Mouse (Mus musculus): ENCODE data around the gene Pcf11. TPM values are rescaled to one million over a fixed set of nuclear protein-coding genes. Genes with fewer than 3 reads are reported as not detected.

Gene Pcf11
- total RNA-seq, 1 experiment, result 49.9 TPM

DNA sequence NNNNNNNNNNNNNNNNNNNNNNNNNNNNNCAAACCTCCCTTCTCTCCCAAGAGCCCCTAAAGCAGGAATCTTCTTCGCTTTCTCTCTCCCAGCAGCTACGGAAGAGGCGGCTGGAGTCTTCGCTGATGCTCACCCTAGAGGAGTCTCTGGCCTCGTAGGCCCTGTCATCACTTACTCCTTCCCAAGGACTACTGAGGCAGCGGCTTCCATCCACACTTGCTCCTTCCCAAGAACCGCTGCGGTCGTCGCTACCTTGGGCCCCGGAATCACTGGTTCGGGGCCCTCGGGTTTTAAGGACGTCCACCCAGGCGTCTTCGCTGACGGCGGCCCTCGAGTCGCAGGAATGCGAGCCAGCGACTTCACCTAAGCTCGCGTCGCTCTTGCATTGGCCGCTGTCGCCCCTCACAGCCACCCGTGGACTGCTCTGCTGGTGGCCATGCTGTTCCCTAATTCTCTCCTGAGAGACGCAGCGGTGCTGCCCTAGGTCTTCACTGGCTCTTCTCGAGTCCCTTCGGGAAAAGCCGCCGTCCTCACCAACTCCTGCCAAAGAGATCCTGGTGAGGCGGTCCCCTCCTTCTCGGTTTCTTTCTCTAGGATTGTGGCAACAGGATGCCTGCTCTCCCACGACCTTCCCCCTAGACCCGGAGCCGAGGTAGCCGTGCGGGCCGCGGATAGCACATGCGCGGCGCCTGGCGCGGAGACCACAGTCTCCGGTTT lies 33.3 kb downstream of the Pcf11 start:
- in situ Hi-C loops (cut with MboI; ENCODE audit: low sequenced_read_pairs in 2 of 2, unreplicated experiment in 2 of 2), result no loop called here
- Histone ChIP-seq H3K4me3 (ENCODE audit: insufficient read depth in 1 of 2, low read depth in 1 of 2, low read length in 2 of 2, poor library complexity in 1 of 2, severe bottlenecking in 1 of 2) (peak overlapping the region; percentile 73 to 83), H3K4me1 (ENCODE audit: control insufficient read depth in 2 of 2, insufficient read depth in 2 of 2, low read length in 2 of 2, poor library complexity in 1 of 2) (no peaks in the 10 kb centered on the region), H3K9me3 (ENCODE audit: control insufficient read depth, insufficient read depth, low read depth, low read length) (no peaks in the 10 kb centered on the region), H3K27ac (ENCODE audit: insufficient read depth, low read depth, low read length, poor library complexity, severe bottlenecking) (no peak overlapping the region), H3K9ac (ENCODE audit: insufficient read depth, low read depth, low read length, poor library complexity, severe bottlenecking) (peak overlapping the region; percentile 75), H3K36me3 (ENCODE audit: control insufficient read depth, insufficient read depth, low read length, poor library complexity, severe bottlenecking) (peaks cover 4% of the 10 kb centered on the region)
- TF ChIP-seq HCFC1 (IDR thresholded peaks at IDR 0.05; ENCODE audit: borderline replicate concordance, insufficient read depth, low read length) (no peak), ZC3H11A (IDR thresholded peaks at IDR 0.05; ENCODE audit: borderline replicate concordance, low read depth, low read length) (no peak), ZNF384 (IDR thresholded peaks at IDR 0.05; ENCODE audit: low read depth, low read length) (no peak), CHD2 (IDR thresholded peaks at IDR 0.05; ENCODE audit: low read depth, low read length) (no peak), MAFK (IDR thresholded peaks at IDR 0.05; ENCODE audit: insufficient read depth, low read depth, low read length) (no peak)
- DNase-seq (ENCODE audit: low read depth, low spot score), result peak; percentile 25

DNA sequence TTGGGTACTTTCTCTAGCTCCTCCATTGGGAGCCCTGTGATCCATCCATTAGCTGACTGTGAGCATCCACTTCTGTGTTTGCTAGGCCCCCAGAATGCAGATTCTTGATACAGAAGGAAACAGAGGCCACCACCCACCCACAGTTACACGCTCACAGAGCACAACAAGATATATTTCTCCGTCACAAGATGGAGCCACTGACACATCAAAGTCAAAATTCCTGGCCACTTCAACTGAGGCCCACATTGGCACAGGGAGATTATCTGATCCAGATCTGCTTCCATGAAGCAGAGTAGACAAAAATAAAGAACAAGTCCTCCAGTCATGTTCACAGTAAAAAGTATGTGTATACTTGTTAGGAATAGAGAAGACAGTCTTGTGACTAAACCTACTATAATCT lies 39.6 kb downstream of the Pcf11 start:
- in situ Hi-C loops (cut with MboI; ENCODE audit: low sequenced_read_pairs in 2 of 2, unreplicated experiment in 2 of 2), result no loop called here
- no peaks in the 10 kb centered on the region for H3K4me1 ChIP-seq (ENCODE audit: control insufficient read depth in 2 of 2, insufficient read depth in 2 of 2, low read length in 2 of 2, poor library complexity in 1 of 2)
- H3K36me3 ChIP-seq (ENCODE audit: control insufficient read depth, insufficient read depth, low read length, poor library complexity, severe bottlenecking), result no peaks in the 10 kb centered on the region
- DNase-seq (ENCODE audit: low read depth, low spot score), result peak; percentile 16
- H3K9me3 ChIP-seq (ENCODE audit: control insufficient read depth, insufficient read depth, low read depth, low read length), result no peaks in the 10 kb centered on the region
- no peak overlapping the region for H3K27ac ChIP-seq (ENCODE audit: insufficient read depth, low read depth, low read length, poor library complexity, severe bottlenecking)
- peak; percentile 34; the same call in 1 of the 2 replicates for TF ChIP-seq ZC3H11A (IDR thresholded peaks at IDR 0.05; ENCODE audit: borderline replicate concordance, low read depth, low read length)
- TF ChIP-seq ZNF384 (IDR thresholded peaks at IDR 0.05; ENCODE audit: low read depth, low read length), result no peak
- H3K4me3 ChIP-seq (ENCODE audit: insufficient read depth in 1 of 2, low read depth in 1 of 2, low read length in 2 of 2, poor library complexity in 1 of 2, severe bottlenecking in 1 of 2), result no peak overlapping the region
- no peak overlapping the region for H3K9ac ChIP-seq (ENCODE audit: insufficient read depth, low read depth, low read length, poor library complexity, severe bottlenecking)

GRCm38 (mm10) chr7:92624488-92624887 lies 45.2 kb downstream of the Pcf11 start:
- H3K4me3 ChIP-seq (ENCODE audit: insufficient read depth in 1 of 2, low read depth in 1 of 2, low read length in 2 of 2, poor library complexity in 1 of 2, severe bottlenecking in 1 of 2), result no peak overlapping the region
- DNase-seq (ENCODE audit: low read depth, low spot score), result no peak
- no peak overlapping the region for H3K27ac ChIP-seq (ENCODE audit: insufficient read depth, low read depth, low read length, poor library complexity, severe bottlenecking)
- H3K9me3 ChIP-seq (ENCODE audit: control insufficient read depth, insufficient read depth, low read depth, low read length), result no peaks in the 10 kb centered on the region
- H3K9ac ChIP-seq (ENCODE audit: insufficient read depth, low read depth, low read length, poor library complexity, severe bottlenecking), result no peak overlapping the region
- in situ Hi-C loops (cut with MboI; ENCODE audit: low sequenced_read_pairs in 2 of 2, unreplicated experiment in 2 of 2), result no loop called here
- no peaks in the 10 kb centered on the region for H3K4me1 ChIP-seq (ENCODE audit: control insufficient read depth in 2 of 2, insufficient read depth in 2 of 2, low read length in 2 of 2, poor library complexity in 1 of 2)
- no peaks in the 10 kb centered on the region for H3K36me3 ChIP-seq (ENCODE audit: control insufficient read depth, insufficient read depth, low read length, poor library complexity, severe bottlenecking)
- TF ChIP-seq HCFC1 (IDR thresholded peaks at IDR 0.05; ENCODE audit: borderline replicate concordance, insufficient read depth, low read length) (no peak), ZNF384 (IDR thresholded peaks at IDR 0.05; ENCODE audit: low read depth, low read length) (no peak)

DNA sequence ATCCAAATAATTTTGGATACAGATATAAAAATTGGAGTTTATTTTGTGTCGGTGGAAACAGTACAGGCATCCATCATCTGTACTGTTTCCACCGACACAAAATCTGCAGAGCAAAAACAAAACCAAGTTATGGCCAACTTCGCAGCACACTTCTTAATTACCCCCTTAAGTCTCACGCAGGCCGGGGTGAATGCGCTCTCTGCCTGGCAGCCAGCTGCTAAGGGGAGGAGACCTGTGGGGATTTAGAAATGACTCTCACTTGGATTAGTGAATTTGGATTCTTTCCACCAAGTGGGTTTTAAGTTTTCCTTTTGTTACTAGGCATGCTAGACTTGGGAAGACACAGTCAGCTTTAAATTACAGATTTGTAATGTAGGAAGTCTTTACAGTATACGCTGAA lies 58.9 kb downstream of the Pcf11 start:
- Histone ChIP-seq H3K27ac (ENCODE audit: insufficient read depth, low read depth, low read length, poor library complexity, severe bottlenecking) (no peak overlapping the region), H3K9ac (ENCODE audit: insufficient read depth, low read depth, low read length, poor library complexity, severe bottlenecking) (no peak overlapping the region), H3K36me3 (ENCODE audit: control insufficient read depth, insufficient read depth, low read length, poor library complexity, severe bottlenecking) (no peaks in the 10 kb centered on the region), H3K4me3 (ENCODE audit: insufficient read depth in 1 of 2, low read depth in 1 of 2, low read length in 2 of 2, poor library complexity in 1 of 2, severe bottlenecking in 1 of 2) (no peak overlapping the region), H3K9me3 (ENCODE audit: control insufficient read depth, insufficient read depth, low read depth, low read length) (no peaks in the 10 kb centered on the region), H3K4me1 (ENCODE audit: control insufficient read depth in 2 of 2, insufficient read depth in 2 of 2, low read length in 2 of 2, poor library complexity in 1 of 2) (no peaks in the 10 kb centered on the region)
- DNase-seq (ENCODE audit: low read depth, low spot score), result no peak
- in situ Hi-C loops (cut with MboI; ENCODE audit: low sequenced_read_pairs in 2 of 2, unreplicated experiment in 2 of 2), result no loop called here
- TF ChIP-seq ZC3H11A (IDR thresholded peaks at IDR 0.05; ENCODE audit: borderline replicate concordance, low read depth, low read length) (no peak), ZNF384 (IDR thresholded peaks at IDR 0.05; ENCODE audit: low read depth, low read length) (no peak), CHD2 (IDR thresholded peaks at IDR 0.05; ENCODE audit: low read depth, low read length) (no peak), MAFK (IDR thresholded peaks at IDR 0.05; ENCODE audit: insufficient read depth, low read depth, low read length) (no peak), HCFC1 (IDR thresholded peaks at IDR 0.05; ENCODE audit: borderline replicate concordance, insufficient read depth, low read length) (no peak)

DNA sequence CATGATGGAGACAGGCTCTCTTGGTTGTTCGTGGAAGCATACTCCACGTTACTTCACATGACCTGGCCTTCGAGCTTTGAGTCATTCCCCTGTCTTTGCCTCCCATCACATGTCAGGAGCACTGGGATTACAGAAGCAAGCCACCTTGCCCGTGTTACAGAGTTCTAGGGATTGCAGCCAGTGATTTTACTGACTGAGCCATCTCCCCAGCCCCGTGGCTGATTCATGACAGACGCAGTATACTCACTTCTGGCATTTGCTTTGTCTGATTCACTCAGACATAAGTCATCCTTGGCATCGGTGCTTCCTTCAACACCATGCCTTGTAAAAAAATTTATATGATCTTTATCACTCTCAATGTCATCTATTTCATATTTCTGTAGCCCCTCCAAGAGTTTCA lies 64.8 kb downstream of the Pcf11 start:
- no peak for DNase-seq (ENCODE audit: low read depth, low spot score)
- H3K4me1 ChIP-seq (ENCODE audit: control insufficient read depth in 2 of 2, insufficient read depth in 2 of 2, low read length in 2 of 2, poor library complexity in 1 of 2), result no peaks in the 10 kb centered on the region
- H3K4me3 ChIP-seq (ENCODE audit: insufficient read depth in 1 of 2, low read depth in 1 of 2, low read length in 2 of 2, poor library complexity in 1 of 2, severe bottlenecking in 1 of 2), result no peak overlapping the region
- H3K9ac ChIP-seq (ENCODE audit: insufficient read depth, low read depth, low read length, poor library complexity, severe bottlenecking), result no peak overlapping the region
- no peaks in the 10 kb centered on the region for H3K9me3 ChIP-seq (ENCODE audit: control insufficient read depth, insufficient read depth, low read depth, low read length)
- no peak overlapping the region for H3K27ac ChIP-seq (ENCODE audit: insufficient read depth, low read depth, low read length, poor library complexity, severe bottlenecking)
- TF ChIP-seq HCFC1 (IDR thresholded peaks at IDR 0.05; ENCODE audit: borderline replicate concordance, insufficient read depth, low read length) (no peak), CHD2 (IDR thresholded peaks at IDR 0.05; ENCODE audit: low read depth, low read length) (no peak), ZNF384 (IDR thresholded peaks at IDR 0.05; ENCODE audit: low read depth, low read length) (no peak), MAFK (IDR thresholded peaks at IDR 0.05; ENCODE audit: insufficient read depth, low read depth, low read length) (no peak), ZC3H11A (IDR thresholded peaks at IDR 0.05; ENCODE audit: borderline replicate concordance, low read depth, low read length) (no peak)
- no peaks in the 10 kb centered on the region for H3K36me3 ChIP-seq (ENCODE audit: control insufficient read depth, insufficient read depth, low read length, poor library complexity, severe bottlenecking)
- in situ Hi-C loops (cut with MboI; ENCODE audit: low sequenced_read_pairs in 2 of 2, unreplicated experiment in 2 of 2), result no loop called here

Other genes starting within 250 kb of the Pcf11 start
- gene Ccdc90b, start 108.8 kb downstream of the Pcf11 start, total RNA-seq (2012; rRNA removed), result 13.8 and 16.9 TPM in 2 replicates
- gene Ankrd42, start 32.8 kb downstream of the Pcf11 start, total RNA-seq (2012; rRNA removed), result 5.2 and 6.1 TPM in 2 replicates
- 6.8 and 7.4 TPM in 2 replicates for gene Rab30, start 71.7 kb upstream of the Pcf11 start, total RNA-seq (2012; rRNA removed)
- gene Ddias, start 204.3 kb upstream of the Pcf11 start, total RNA-seq (2012; rRNA removed), result 37.8 and 46.3 TPM in 2 replicates
- 27.7 and 37.7 TPM in 2 replicates for gene Prcp, start 204.5 kb upstream of the Pcf11 start, total RNA-seq (2012; rRNA removed)